Mouse (Mus musculus) spleen, postnatal 10 days (tissue): ENCODE results near the gene Irgq.
"Not testable (repeated sequence)": the region's sequence is repeated elsewhere in the genome, so short reads cannot be mapped to it uniquely, and the experiment has no call there.

Source experiments
- DNase-seq, 2 experiments: peaks; one replicate each; pipeline ENCODE4 v3.0.0; 2021 to 2022; ENCODE audit warnings: low spot score in 2 of 2

The Irgq gene

DNA sequence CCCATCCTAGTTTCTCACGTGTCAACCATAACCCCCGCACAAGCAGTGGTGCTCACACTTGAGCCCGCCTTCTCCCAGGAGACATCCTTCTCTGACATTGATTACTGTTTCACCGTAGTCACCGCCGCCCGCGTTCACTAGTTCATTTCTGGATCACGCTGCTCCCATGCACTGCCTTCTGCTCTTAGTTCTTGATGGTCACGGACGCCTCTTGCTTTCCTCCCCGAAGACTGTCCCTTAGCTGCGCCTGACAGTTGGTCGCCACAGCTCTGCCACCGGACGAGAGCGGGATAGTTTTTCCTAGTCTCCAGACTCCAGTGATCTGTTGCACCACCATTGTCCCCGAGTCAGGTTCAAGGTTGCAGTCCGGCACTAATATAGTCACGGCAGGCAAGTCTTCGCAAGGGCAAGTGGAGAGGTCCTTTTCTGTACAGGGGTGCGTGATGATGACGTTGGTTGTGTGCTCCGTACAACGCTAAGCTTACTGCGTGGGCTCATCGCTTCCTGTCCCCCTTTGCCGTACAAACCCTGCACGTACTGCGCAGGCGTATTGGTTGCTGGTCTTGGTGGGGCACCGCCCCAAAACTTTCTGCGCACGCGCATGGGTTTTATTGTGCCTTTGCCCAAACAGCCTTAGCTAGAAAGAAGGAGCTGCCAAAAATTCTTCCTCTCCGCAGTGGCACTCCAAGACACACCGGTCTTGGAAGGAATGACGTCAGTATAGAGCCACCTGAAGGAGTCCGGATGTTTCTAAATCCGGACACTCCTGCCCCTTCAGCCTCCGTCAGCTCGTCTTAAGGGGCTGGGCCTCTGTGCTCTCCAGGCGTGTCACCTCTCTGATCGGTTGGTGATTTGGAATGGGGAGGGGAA, at the start of gene Irgq:
TSS of gene Irgq (plus strand) at position 628 of the 870 bp plus-strand sequence.
- peak; percentile 90 to 97 for DNase-seq

DNA sequence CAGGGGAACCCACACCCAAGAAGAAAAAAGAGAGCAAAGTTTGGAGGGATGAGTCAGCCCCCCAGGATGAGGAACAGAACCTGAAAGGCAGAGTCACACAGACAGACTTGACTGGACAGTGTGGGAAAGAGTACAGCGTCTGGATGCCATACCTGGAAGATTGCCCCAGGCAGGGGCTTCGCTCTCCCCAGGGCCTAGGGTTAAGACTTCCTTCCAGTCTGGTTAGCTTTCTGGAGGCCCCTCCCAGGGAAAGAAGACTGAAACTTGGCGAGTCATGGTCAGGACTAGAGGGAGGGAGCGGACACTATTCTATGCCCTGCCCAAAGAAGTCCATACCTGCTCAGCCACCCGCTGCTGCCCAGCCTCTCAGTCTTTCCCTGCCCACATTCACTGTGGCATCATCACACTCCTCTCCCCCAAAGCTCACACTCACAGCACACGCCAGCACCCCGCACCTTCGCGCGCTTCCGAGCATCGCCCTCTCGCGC, 49.5 kb upstream of the Irgq start:
- DNase-seq = no peak

DNA sequence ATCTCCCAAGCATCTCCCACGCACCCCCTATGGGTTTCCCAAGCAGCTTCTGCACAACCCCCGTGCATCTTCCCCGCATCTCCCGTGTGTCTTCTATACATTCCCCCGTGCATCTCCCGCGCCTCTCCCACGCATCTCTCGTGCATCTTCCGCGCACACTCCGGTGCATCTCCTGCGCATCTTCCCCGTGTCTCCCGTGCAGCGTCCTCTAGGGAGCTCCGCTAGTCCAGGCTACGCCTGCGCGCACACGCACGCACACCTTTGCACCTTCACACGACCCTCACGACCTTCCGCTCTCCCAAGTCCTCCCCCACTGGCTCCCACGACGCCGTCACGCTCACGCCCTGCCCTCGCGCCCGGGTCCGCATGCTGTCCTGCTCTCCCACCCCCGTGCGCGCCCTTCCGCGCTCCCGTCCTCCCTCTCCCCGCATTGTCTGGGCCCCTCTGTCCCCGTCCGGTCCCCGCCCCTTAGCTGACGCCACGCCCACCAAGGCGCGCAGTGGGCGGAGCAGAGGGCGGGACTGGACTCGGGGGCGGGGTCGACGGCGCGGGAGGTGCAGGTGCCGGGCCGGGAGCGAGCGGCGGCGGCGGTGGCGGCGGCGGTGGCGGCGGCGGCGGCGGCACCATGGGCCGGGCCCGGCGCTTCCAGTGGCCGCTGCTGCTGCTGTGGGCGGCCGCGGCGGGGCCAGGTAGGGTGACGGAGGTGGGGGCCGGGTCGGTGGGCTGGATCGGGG, 48.8 kb upstream of the Irgq start, which contains the start of gene Cadm4:
TSS of gene Cadm4 (plus strand) at position 550 of the 734 bp plus-strand sequence.
- DNase-seq = peak; percentile 64 to 85

DNA sequence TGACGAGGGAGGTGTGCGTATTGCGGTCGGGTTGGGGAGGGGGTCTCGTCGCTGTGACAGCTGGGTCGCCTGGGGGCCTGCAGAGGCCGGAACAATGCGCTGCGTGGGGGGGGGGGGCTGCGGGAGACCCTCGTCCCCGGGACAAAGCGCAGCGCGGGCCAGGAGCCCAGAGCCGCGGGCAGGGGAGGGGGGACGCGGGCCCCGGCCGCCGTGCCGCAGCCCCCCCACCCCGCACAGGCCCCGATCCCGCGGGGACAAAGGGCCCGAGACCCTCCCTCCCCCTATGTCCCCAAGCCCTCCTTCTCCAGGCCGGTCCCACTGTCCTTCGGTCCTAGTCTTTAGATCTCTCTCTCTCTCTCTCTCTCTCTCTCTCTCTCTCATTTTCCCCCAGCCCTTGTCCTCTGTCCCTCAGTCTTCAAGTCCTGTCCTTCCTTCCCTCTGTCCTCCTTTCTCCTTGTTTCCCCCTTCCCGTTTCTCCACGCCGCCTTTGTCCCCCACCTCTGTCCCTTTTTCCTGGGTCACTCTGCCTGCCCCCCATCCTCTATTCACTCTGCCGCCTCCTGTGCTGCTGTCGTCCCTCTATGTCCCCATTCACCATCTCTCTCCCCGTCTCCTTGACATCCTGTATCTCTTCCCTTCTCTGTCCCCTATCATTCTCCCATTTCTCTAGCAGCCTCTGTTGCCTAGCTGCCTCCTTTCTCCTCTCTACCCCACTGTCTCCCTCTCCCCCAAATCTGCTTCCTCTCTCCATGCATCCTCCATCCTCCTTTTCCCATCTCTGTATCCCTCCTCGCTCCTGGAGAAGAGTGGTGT, 48.1 kb upstream of the Irgq start:
- DNase-seq = no peak

DNA sequence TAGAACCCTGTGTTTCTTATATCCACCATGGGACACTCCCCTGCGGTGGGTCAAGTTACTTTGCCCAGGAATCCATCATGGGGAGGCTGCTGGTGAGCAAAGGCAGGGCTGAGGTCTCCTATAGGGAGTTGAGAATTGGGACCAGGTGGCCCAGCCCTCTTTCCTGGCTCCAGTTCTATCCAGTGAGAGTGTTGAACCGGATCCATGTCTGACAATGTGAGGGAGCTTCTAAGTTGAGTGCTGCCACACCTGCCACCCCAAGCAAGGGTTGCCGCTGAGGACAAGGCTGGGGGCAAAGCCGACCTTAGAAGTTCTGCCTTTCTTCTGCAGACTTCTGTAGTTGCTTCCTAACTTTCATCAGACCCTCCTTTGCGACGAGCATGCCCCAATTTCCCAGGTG, 47.2 kb upstream of the Irgq start:
- not testable (repeated sequence) for DNase-seq

DNA sequence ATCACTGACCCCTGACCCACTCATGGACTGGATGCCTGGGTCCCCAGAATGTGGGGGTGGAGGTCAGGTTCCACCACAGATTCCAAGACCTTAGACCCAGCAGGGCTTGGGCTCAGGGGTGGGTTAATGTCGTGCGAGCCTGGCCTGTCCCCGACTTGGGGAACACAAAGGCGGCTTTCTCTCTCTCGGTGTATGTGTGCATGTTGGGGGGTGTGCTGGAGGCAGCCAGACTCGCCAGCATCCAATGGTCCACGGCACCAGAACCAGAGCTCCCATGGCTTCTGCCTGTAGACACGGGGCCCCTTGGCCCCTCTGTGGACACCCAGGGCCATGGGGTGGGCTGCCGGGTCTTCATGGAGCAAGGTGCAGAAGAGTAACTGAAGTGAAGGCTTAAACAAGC, 45.0 kb upstream of the Irgq start:
- no peak for DNase-seq

DNA sequence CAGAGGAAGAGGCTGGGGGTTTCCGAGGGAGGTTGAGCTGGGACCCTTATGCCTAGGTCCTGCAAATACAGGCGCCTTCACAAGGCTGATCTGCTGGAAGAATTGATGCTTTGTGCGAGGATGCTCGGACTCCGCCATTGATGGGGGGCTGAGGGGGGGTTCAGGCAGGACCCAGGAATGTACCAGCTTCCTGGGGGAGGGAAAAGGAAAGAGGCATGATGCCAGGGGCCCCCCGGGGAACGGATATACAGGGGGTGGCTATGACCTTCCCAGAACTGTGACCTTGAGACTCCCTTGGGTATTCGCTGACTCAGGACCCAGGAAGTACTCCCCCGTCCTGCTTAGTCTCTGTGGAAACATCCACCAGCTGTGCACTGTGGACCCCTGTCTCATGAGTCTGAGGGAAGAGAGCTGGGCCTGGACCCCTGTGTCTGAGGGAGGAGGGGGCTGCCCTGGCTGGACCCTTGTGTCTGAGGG, 43.8 kb upstream of the Irgq start:
- no peak for DNase-seq

DNA sequence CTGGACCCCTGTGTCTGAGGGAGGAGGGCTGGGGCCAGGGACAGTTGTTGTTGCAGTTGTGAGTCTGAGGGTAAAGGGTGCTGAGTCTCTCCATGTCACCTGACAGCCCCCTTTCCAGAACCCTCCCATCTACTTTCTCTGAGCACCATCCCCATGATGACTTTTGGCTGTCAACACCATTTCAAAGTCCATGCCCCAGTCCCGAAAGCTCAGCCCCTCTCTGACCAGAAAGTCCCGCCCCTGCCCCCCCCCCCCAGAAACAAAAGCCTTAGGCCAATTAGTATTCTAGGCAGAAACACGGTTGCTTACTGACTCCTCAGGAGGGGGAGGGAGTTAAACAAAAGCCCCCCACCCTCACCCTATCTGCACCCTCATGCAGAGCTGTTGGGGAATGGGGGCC, 43.1 kb upstream of the Irgq start:
- DNase-seq = no peak

DNA sequence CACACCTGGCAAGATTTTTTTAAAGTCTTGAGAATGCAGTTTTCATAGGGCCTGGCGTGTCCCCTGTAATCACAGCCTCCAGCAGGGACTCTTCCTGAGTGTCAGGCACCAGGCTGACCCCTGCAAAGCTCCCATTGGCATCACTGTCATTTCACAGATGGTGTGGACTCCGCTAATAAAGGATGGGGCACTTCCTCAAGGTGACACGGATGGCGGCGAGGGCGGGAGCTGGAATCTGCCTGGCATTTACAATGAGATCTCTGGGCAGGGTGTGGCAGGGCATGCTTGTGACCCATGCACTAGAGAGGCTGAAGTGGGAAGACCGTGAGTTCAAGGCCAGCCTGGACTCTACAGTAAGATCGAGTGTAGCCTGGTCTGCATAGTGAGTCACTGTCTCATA, 42.2 kb upstream of the Irgq start:
- no peak for DNase-seq

DNA sequence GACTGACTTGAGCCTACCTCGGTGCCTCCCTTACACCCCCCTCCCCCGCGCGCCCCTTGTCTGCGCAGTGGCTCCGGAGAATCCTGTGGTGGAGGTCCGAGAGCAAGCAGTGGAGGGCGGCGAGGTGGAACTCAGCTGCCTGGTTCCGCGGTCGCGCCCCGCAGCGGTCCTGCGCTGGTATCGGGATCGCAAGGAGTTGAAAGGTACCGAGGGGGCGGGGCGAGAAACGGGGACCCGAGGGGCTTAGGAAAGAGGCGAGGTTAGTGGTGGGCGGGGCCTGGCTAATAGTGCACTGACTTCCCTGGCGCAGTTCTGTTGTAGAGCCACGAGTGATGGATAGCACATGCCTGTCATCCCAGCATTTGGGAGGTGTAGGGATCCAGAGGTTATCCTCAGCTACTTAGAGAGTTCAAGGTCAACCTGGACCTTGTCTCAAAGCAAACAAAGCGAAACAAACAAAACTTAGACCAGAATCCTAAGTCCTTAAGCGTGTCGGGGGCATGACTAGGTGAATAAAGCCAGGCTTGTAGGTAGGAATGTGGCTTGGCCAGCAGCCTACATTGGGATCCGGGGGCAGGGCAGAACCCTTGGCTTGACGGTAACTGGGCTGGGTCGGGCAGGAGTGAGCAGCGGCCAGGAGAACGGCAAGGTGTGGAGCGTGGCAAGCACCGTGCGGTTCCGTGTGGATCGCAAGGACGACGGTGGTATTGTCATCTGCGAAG, 30.5 kb upstream of the Irgq start:
- DNase-seq = peak in 1 of 2 experiments; percentile 32

DNA sequence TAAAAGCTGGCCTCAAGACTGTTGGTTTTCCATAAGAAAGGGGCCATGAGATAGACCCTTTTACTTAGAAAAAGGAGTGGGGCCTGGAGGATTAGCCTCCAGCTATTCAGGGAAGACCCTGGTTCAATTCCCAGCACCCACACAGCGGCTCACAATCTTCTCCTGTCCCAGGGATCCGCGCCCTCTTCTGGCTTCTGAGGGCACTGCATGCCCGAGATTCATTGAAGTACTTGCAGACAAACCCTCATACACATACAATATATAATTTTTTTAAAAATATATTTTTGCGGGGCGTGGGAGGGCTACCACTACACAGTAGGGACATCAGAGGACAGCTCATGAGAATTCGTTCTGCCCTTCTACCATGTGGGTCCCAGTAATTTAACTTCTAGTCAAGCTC, 29.6 kb upstream of the Irgq start:
- peak; percentile 28 to 67 for DNase-seq

DNA sequence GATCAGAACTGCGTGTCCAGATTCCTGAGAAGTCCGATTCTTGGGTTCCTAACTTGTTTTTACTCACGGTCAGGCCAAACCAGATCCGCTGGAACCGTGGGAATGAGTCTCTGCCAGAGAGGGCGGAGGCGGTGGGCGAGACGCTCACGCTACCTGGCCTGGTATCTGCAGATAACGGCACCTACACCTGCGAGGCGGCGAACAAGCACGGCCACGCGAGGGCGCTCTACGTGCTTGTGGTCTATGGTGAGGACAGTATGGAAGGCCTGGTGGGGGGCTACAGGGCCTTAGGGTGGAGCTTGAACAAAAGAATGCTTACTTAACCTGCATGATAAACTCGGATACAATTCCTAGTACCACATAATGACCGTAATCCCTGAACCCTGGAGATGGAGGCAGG, 29.0 kb upstream of the Irgq start:
- DNase-seq = peak; percentile 32 to 67

DNA sequence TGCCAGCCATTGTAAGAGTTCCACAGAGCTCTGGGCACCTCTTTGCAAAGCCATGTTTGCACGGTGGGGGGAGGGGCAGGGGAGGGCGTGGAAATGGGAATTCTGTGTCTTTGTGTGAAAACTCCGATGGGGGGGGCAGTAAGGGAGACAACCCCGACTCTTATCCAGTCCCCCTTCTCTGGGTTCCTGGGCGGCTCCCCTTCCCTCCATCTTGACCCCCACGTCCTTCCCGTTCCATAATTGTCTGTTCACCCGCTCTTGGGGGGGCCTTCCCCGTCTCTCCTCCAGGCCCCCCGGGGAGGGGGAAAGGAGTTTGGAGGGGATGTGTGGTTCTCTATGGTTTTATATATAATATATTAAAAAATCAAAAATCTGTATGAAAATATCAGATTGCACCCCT, 26.5 kb upstream of the Irgq start:
- DNase-seq = no peak

DNA sequence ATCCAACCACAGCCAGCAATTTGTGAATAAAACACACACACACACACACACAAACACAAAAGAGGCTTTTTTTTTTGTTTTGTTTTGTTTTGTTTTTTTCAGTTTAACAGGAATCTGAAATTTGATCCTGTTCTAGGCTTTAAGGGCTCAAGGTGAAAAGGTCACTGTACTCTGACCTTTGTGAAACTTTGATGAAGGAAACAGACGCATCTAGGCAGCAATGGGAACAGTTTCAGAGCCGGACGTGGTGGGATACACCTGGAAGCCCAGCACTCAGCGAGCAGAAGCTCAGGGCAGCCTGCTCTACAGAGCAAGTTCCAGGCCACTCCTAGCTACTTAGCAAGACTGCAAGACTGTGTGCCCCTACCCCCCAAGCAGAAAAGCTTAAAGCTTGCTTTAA, 25.6 kb upstream of the Irgq start:
- no peak for DNase-seq

DNA sequence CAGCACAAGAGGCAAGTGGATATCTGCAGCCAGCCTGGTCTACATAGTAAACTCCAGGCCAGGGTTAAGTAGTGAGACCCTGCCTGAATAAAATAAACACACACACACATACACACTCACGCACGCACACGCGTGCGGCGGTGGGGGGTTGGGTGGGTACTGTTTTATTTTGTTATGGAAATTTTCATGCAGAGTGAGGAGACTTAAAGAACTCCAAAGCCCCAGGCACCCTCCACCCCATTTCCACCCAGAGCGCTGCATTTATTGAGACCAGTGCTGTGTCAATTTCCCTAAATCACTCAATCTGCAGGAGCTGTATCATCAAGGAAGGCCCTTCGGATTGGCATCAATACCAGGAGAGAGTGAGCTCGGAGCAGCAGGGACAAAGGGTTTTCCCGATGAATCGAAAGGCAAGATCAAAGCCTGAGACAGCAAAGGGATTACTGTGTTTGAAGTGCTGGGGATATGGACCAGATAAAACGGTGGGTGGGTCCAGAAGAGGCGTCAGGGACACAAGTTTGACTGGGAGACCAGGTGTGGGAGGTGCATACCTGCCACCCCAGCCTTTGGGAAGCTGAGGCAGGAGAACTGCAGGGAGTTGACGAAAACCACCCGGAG, 24.9 kb upstream of the Irgq start:
- DNase-seq = no peak

DNA sequence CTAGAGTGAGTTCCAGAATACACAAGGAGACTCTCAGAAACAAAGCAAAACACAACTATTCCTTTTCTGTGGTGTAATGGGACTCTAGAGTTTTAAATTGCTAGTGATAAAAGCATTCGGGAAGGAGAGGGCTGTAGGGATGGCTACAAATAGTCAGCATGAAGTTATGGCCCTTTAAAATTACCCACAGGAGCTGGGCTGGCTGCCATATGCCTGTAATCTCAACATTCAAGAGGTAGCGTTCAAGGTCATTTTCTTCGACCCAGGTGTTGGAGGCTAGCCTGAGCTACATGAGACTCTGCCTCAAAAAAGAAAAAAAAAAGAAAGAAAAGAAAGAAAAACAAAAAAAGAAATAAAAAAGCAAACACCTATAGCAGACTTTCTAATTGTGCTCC, 24.4 kb upstream of the Irgq start:
- DNase-seq = no peak

DNA sequence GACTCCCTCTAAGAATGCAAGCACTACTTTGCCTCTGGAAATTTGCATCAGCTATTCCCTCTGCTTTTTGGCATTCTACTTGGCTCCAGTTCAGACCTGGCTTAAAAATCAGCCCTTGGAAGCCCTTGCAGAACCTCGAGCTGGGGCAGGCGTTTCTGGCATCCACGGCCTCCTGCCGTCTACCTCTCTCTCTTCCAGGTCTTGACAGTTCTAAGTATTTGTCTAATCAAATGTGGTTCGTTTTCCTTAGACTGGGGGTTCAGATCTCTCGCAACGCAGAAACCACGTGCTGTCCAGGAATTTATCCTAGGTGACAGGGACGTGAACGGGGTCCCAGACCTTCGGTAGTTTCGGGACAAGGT, 24.0 kb upstream of the Irgq start:
- no peak for DNase-seq

DNA sequence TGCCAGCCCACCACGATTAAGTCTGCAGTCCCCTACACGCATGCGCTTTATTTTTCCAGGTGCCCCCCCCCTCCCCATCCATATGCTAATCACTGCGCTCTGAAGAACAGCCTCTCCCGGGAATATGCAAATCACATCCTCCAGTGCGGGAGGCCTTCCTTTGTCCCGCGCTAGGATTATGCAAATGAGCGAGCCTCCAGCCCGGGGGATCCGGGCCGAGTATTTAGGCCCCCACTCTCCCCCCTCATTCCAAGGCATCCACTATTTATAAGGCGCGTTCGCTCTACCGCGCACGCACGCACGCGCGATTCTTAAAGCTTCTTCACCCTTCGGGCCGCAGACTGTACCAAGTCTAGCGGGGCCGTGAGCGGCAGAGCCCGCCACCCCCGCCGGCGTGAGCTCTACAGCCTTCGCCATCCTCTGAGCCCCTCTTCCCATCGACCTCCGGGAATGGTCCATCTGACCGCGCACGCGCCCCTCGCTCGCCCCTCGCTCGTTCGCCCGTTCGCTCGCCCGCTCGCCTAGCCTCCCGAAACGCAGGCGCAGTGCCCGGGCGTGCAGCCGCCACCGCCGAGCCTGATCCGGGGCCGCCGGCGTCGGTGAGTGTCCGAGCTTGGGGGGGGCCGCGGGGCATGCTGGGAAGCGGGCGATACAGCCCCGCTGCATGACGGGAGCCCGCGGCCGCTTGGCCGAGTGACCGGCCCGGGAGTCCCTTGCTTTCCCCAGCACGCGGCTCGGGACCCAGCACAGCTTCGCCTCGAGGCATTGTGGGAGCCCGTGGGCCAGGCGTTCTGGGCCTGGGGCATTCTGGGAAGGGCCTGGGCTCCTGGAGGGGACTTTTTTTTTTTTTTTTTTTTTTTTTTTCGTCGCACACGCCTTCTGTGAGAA, 23.4 kb upstream of the Irgq start, which contains the start of gene Zfp428:
TSS of gene Zfp428 (plus strand) at position 169 of the 888 bp plus-strand sequence.
- DNase-seq = peak; percentile 75 to 85

DNA sequence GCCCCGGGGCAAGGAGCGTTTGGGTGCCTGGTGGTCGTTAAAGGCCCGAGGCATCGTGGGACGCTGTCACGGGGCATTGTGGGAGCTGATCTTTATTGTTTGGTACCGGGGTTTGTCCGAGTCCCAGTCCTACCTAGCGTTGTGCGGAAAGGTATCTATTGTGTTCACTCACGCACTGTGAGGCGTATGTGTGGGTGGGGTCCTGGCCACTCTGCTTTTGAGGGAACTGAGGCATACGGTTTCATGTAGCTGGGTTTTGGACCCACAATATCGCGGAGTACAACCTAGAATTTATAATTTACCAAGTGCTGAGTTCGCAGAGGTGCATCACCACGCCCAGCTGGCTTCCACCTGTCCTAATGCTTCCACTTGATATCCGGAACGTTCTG, 22.8 kb upstream of the Irgq start:
- DNase-seq = no peak

DNA sequence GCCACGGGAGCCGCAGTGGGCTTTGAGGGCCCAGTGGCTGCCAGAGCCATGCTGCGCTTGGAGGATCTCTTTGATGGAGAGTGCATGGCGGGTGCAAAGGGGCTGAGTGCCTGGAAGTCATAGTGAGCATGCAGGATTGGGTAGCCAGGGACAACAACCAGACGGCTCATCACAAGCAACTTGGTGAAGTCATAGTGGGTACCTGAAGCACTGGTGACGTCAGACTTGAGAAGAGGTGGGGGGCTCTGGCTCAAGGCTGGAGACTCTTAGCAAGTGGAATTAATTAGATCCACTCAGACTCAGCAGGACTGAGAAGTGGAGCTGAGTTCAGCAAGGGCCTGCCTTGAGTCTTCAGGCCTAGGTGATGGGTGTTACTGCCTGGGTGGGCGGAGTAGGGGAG, 18.1 kb upstream of the Irgq start, which contains the start of gene AC161166.1:
TSS of gene AC161166.1 (minus strand) at position 101 of the 400 bp plus-strand sequence.
- no peak for DNase-seq
